Mouse (Mus musculus) spleen, adult 2 months (tissue): ENCODE results near the gene Mical2. TPM values are rescaled to one million over a fixed set of nuclear protein-coding genes. Genes with fewer than 3 reads are reported as not detected.
A peak's percentile ranks its signal among the peaks of the same experiment; 100 is the strongest.

Experiments
- DNase-seq, 2 experiments: peaks; one replicate each; pipeline versions ENCODE4 v3.0.0 to v3.0.0-alpha.2; 2012 to 2021; ENCODE audit warnings: low spot score in 2 of 2, low read depth in 1 of 2
- H3K27ac ChIP-seq: fragments of 200-500 bp; 2 replicates; pipeline ENCODE4 v1.5.1; 2012; ENCODE audit warnings: low read length, inconsistent platforms; ENCODE audit not compliant: insufficient read depth
- H3K27me3 ChIP-seq: fragments of 200-500 bp; 2 replicates; pipeline ENCODE4 v1.6.1; 2012; ENCODE audit warnings: mild to moderate bottlenecking, moderate library complexity, low read length, inconsistent platforms; ENCODE audit not compliant: control insufficient read depth, insufficient read depth
- H3K36me3 ChIP-seq: fragments of 200-500 bp; 2 replicates; pipeline ENCODE4 v1.6.1; 2012; ENCODE audit warnings: mild to moderate bottlenecking, low read length, inconsistent platforms; ENCODE audit not compliant: control insufficient read depth, insufficient read depth
- H3K4me1 ChIP-seq: fragments of 200-500 bp; 2 replicates; pipeline ENCODE4 v1.6.1; 2011; ENCODE audit warnings: inconsistent platforms; ENCODE audit not compliant: control insufficient read depth, insufficient read depth, insufficient read length
- H3K4me3 ChIP-seq: fragments of 200-500 bp; 2 replicates; pipeline ENCODE4 v1.5.1; 2011; ENCODE audit warnings: mild to moderate bottlenecking, inconsistent platforms; ENCODE audit not compliant: insufficient read depth, insufficient read length; ENCODE audit errors: extremely low read depth
- CTCF ChIP-seq: fragments of 200-500 bp; IDR thresholded peaks from 2 replicates; pipeline ENCODE4 v1.5.1; 2011; ENCODE audit warnings: mild to moderate bottlenecking, inconsistent platforms; ENCODE audit not compliant: insufficient read depth, insufficient read length, insufficient replicate concordance; ENCODE audit errors: extremely low read depth
- POLR2A ChIP-seq: fragments of 200-500 bp; IDR thresholded peaks from 2 replicates; pipeline ENCODE4 v1.6.1; 2011; ENCODE audit warnings: low read depth, low read length, inconsistent platforms
- WGBS: fragments of 180-500 bp; shearing (Covaris S2); methylation state at CpG from one replicate; pipeline ENCODE4 v1.1.7; 2018; 5-methylcytosine and 5-hydroxymethylcytosine counted together
- polyA plus RNA-seq: library from polyadenylated mRNA; depleted of rRNA; stranded (reverse); fragments of >200 nt; gene quantifications from 2 replicates; pipeline ENCODE4 v1.2.3, GENCODE M21; 2012; rRNA removed

Gene Mical2
- 2.6 and 3.1 TPM in 2 replicates for polyA plus RNA-seq

DNA sequence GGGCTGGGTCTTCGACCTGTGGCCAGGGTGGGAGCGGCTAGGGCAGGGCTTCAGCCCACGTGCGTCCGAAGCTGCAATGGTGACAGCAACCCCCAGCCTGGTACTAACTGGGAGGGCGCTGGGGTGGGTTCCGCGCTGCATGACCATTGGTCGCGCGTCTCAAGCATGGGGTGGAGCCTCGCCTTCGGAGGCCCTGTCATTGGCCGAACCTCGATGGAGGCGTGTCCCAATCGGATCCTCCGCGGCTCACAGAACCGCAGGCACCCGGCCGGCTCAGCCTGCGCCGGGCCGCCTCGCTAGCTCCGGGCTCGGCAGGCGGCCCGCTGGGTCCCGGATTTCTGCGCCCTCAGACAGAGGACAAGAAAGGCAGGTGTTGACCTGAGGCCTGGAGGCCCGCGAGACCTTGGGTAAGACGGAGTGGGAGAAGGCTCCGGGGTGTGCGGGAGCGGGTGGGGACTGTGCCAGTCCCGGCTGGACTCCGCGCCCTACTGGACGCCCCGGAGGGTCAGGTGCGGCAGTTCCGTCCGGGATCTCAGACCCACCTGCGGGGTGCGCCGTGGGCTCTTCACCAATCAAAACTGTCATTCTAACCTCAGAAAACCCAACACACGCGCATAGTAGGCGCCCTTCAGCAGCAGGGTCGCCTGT lies at the start of gene Mical2:
Gene Mical2 (plus strand): TSS at position 242 of the 648 bp plus-strand sequence.
- H3K4me3 ChIP-seq = peak within 1 kb of the TSS; percentile 56
- no peak within 1 kb of the TSS for H3K27ac ChIP-seq
- peaks cover 6% of the 10 kb centered on the region for H3K27me3 ChIP-seq
- TF ChIP-seq CTCF = no peak
- no peak; the same call in 1 of the 2 replicates for TF ChIP-seq POLR2A
- H3K36me3 ChIP-seq = no peaks in the 10 kb centered on the region
- H3K4me1 ChIP-seq = no peaks in the 10 kb centered on the region; the same call in none of the 2 replicates
- DNase-seq = peak in 1 of 2 experiments; percentile 49
- 1% methylated on average over 53 of the region's 53 CpGs for WGBS

- WGBS = 86% methylated on average over 2 of the region's 2 CpGs
- Histone ChIP-seq H3K27ac (no peak overlapping the region), H3K4me1 (no peaks in the 10 kb centered on the region), H3K27me3 (no peaks in the 10 kb centered on the region), H3K36me3 (no peaks in the 10 kb centered on the region), H3K4me3 (no peak overlapping the region)
- no peak for DNase-seq
- no peak for TF ChIP-seq POLR2A
- no peak for TF ChIP-seq CTCF
Observed at GRCm38 (mm10) chr7:112176627-112177026, 49.0 kb upstream of the Mical2 start.

DNA sequence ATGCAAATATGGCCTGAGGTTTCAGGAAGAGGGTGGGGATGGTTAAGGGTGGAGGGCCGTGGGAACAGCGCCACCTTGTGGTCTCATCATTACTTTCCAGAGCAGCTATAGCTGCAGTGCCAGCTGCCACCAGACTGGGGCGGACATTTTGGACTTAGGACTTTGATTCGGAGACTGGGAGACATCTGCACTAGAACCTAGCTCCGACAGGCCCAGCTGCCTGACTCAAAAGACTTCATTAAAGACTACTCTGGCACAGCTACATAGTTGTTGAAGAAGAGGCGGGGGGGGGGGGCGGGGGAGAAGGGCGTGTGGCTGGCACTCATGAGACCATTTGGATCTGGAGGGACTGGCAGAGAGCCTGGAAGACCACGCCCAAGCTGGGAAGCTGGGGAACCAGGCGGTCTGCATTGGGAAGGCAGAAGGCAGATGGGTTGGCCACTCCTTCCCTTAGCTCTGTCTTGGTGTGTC lies 45.4 kb upstream of the Mical2 start:
- H3K4me3 ChIP-seq = no peak overlapping the region
- H3K27ac ChIP-seq = no peak overlapping the region
- TF ChIP-seq CTCF (peak; percentile 72; the same call in 1 of the 2 replicates), POLR2A (no peak)
- peak; percentile 25 to 32 for DNase-seq
- H3K36me3 ChIP-seq = no peaks in the 10 kb centered on the region
- WGBS = 25% methylated on average over 10 of the region's 10 CpGs
- H3K27me3 ChIP-seq = no peaks in the 10 kb centered on the region
- no peaks in the 10 kb centered on the region for H3K4me1 ChIP-seq

- WGBS = 45% methylated on average over 5 of the region's 5 CpGs
- no peak overlapping the region for H3K27ac ChIP-seq
- TF ChIP-seq CTCF (peak; percentile 87; the same call in 1 of the 2 replicates), POLR2A (no peak)
- no peaks in the 10 kb centered on the region for H3K27me3 ChIP-seq
- no peak overlapping the region for H3K4me3 ChIP-seq
- peak; percentile 30 to 60 for DNase-seq
- H3K36me3 ChIP-seq = no peaks in the 10 kb centered on the region
- H3K4me1 ChIP-seq = no peaks in the 10 kb centered on the region
Observed at GRCm38 (mm10) chr7:112183258-112183841, 42.3 kb upstream of the Mical2 start.

- no peaks in the 10 kb centered on the region for H3K27me3 ChIP-seq
- H3K4me3 ChIP-seq = no peak overlapping the region
- DNase-seq = no peak
- WGBS = 88% methylated on average over 6 of the region's 6 CpGs
- no peaks in the 10 kb centered on the region for H3K36me3 ChIP-seq
- no peak overlapping the region for H3K27ac ChIP-seq
- no peaks in the 10 kb centered on the region for H3K4me1 ChIP-seq
- TF ChIP-seq CTCF (no peak), POLR2A (no peak)
Observed at GRCm38 (mm10) chr7:112184519-112185225, 41.0 kb upstream of the Mical2 start.

DNA sequence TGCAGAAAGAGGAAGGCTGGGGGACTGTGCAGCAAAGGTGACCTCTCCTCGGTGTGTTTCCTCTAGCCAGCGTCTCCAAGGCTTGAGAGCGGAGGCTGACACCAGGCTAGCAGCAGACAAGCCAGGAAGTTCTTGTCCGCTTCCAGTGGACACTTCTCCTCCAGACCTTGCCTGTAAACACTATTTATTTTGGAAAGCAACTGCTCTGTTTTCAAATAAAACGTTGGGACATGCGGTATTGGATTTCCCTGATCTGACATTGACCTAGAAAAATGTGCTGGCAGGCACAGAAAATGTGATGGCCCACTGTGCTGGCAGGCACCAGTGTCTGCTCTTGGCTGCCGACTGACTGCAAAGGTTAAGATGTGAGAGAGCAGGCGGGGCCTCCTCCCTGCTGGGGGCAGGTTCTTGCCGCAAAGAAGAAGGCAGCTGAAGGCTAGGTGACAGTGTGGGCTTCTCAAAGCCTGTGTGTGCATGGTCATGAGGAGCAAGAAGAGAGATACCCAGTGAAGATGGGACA lies 40.4 kb upstream of the Mical2 start:
- H3K27ac ChIP-seq = no peak overlapping the region
- TF ChIP-seq POLR2A (no peak), CTCF (no peak)
- H3K4me3 ChIP-seq = no peak overlapping the region
- WGBS = 81% methylated on average over 9 of the region's 9 CpGs
- no peaks in the 10 kb centered on the region for H3K27me3 ChIP-seq
- H3K36me3 ChIP-seq = no peaks in the 10 kb centered on the region
- H3K4me1 ChIP-seq = no peaks in the 10 kb centered on the region
- no peak for DNase-seq
